Mouse (Mus musculus): Measurements from ENCODE around the gene Sbno1. TPM values are rescaled to one million over a fixed set of nuclear protein-coding genes. Genes with fewer than 3 reads are reported as not detected.
"Not testable (repeated sequence)": the region's sequence is repeated elsewhere in the genome, so short reads cannot be mapped to it uniquely, and the experiment has no call there.

Sbno1 gene
- total RNA-seq, 2 experiments from 2014 or later: 65.5 to 147 TPM

DNA sequence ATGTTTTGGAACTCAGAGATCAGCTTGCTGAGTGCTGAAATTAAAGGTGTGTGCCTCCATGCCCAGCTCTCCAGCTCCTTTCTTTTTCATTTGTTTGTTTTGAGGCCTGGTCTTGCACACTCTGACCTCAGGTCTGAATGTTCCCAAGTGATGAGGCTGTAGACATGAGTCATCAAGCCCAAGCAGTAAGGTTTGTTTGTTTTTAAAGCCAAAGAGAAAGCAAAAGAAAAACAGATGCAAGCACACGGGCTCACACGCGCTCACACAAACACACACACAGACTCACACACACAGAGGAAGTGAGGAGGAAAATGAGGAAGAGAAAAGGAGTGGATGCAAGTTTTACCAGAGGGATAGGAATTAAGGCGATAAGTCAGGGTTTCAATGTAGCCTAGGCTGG, 48.7 kb downstream of the Sbno1 start:
- peak; percentile 40; the same call in 1 of the 2 replicates for ATAC-seq (ENCODE audit: poor library complexity, severe bottlenecking)

DNA sequence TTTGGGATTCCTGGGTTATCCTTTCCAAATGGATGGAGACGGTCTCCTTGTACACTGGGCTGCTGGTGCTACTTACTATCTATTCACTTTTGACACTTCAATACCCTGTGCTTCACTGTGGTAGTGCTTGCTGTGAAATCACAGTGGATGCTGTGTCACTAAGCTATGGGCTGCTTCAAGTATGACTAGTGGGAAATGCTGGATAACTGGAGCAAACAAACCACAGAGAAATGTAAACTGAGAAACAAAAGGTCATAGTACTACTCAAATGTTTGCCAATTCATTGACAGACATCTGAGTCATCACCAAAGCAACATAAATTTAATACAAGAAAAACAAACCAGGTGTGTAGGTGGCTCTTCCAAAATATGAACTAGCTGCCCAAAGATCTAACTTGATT, 49.4 kb downstream of the Sbno1 start:
- ATAC-seq (ENCODE audit: poor library complexity, severe bottlenecking): no peak

- ATAC-seq (ENCODE audit: poor library complexity, severe bottlenecking): no peak
Observed at GRCm38 (mm10) chr5:124374298-124374697, 51.5 kb downstream of the Sbno1 start.

- ATAC-seq (ENCODE audit: poor library complexity, severe bottlenecking): no peak
Observed at GRCm38 (mm10) chr5:124366721-124367120, 59.1 kb downstream of the Sbno1 start.

- no peak for ATAC-seq (ENCODE audit: poor library complexity, severe bottlenecking)
Observed at GRCm38 (mm10) chr5:124365754-124366153, 60.0 kb downstream of the Sbno1 start.

DNA sequence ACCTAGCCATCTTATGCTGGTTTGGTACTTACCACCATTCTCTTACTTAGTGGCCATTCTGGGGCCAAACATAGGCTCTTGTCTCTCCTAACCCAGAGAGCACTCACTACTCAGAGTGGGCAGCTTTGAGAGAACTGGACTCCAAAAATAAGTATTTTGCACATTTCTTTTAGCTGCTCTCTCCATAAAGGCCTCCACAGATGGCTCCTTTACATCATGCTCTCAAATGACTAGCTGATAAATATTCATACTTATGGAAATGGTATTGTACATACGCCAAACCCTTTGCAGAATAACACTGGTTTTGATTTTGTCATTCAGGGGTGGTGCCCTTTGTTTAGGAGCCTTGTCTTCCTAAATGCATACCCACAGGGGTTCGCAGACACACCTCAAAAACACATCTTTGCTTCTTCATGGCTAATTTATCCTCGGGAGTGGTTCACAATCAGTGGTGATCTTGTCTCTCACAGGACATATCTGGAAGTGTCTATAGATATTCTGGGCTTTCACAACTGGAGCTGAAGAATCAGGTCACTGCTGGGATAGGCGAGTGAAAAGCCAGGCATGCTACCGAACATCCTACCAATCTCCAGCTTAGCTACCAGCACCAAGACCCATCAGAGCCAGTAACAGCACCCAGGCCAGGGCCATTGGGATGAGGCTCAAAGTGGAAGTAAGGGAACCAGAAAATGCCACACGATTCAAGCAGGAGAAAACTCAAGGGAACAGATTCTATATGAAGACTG, 61.5 kb downstream of the Sbno1 start:
- no peak for ATAC-seq (ENCODE audit: poor library complexity, severe bottlenecking)

- ATAC-seq (ENCODE audit: poor library complexity, severe bottlenecking): not testable (repeated sequence)
Observed at GRCm38 (mm10) chr5:124362982-124363381, 62.8 kb downstream of the Sbno1 start, which contains the start of gene Cdk2ap1. TSS of gene Cdk2ap1 (minus strand) at chr5:124363082.

DNA sequence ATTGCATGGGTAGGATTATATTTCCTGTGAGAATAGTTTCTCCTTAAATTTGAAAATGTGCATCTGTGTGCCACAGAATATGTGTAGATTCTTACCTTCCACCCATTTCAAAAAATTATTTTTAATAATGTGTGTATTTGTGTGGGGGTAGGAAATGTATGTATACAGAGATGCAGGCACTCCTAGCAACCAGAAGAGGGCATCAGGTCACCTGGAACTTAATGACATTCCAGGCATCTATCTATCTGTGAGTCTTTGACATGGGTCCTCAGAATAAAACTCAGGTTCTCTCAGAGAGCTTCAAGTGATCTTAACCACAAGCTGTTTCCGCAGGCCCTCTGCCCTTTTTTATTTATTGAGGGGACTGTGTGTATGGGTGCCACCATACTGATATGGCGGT, 66.2 kb downstream of the Sbno1 start:
- peak; percentile 67 for ATAC-seq (ENCODE audit: poor library complexity, severe bottlenecking)

DNA sequence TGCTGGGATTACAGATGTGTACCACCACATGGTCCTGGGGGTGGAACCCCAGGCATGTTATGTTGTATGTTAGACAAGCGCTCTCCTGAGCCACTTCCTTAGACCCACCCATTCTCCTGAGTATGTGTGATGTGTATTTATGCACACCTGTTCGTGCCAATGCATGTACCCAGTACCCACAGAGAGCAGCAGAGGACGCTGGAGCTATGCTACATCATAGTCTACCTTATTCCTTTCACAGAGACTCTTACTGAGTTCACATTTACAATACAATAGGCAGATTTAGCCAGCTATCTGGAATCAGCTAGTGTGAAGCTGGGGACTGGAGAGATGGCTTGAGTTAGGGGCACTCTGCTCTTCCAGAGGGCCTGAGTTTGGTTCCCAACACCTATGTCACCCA, 69.1 kb downstream of the Sbno1 start:
- no peak for ATAC-seq (ENCODE audit: poor library complexity, severe bottlenecking)

DNA sequence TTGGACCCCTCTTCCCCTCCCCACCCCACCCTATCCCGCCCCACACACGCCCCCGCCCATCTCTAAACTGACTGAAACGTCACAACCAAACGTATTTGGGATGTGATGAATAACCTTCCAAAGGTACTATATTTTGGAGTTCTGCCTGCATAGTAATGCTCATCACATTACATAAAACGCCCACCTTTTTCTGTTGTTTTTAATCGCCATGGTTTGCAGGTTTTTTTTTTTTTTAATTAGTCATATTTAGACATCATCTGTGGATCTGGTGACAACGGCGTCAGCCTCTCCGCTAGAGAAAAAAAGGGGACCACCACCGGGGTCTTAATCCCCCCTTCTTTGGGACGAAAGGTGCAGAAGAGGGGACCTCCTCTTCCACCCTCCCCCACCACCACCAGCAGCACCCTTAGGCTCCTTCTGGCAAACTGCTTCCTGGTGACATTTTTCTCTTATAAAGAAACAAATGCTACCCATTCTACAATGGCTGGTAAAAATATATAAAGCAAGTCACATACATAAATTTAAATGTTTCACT, 70.3 kb downstream of the Sbno1 start:
- ATAC-seq (ENCODE audit: poor library complexity, severe bottlenecking): no peak

- peak; percentile 47 for ATAC-seq (ENCODE audit: poor library complexity, severe bottlenecking)
Observed at GRCm38 (mm10) chr5:124354574-124355424, 71.0 kb downstream of the Sbno1 start.

DNA sequence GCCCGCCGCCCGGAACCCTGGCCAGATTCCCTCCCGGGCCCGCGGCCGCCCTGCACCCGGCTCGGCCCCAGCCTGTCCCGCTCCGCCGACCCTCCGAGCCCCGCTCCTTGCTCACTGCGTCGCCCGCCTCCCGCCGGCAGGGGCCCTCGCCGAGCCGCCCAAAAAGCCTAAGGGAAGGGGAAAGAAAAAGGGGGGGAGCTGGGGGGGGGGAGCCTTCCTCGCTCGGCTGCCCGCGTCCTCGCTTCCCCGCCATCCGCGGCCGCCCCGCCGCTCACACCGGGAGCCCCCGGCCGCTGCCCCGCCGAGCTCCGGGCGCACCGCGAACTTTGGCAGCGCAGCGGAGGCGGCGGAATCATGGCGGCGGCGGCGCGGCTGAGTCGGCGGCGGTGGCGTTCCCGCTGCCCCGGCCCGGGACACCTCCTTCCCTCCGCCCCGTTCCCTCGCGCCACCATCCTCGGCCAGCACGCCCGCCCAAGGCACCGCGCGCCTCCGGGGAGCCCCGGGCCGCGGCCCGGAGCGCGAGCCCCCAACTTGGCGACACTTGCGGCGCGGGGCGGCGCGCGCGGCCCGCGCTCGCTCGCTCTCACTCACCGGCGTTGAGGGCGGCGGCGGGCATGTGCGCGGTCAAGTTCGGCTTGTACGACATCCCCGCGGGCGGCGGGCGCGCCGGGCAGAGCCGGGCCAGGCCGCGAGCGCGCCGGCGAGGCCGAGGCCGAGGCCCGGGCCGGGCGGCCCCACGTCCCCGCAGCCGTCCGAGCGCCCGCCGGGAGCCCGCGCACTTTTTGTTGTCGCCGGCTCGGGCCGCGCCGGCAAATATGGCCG, 71.9 kb downstream of the Sbno1 start:
- peak; percentile 53 for ATAC-seq (ENCODE audit: poor library complexity, severe bottlenecking)

GRCm38 (mm10) chr5:124353011-124353725, 72.6 kb downstream of the Sbno1 start:
- no peak for ATAC-seq (ENCODE audit: poor library complexity, severe bottlenecking)

- ATAC-seq (ENCODE audit: poor library complexity, severe bottlenecking): peak; percentile 30
Observed at GRCm38 (mm10) chr5:124352141-124352920, 73.5 kb downstream of the Sbno1 start.

- no peak for ATAC-seq (ENCODE audit: poor library complexity, severe bottlenecking)
Observed at GRCm38 (mm10) chr5:124351604-124352003, 74.2 kb downstream of the Sbno1 start.

- ATAC-seq (ENCODE audit: poor library complexity, severe bottlenecking): peak; percentile 65
Observed at GRCm38 (mm10) chr5:124351111-124351560, 74.7 kb downstream of the Sbno1 start.

- no peak for ATAC-seq (ENCODE audit: poor library complexity, severe bottlenecking)
Observed at GRCm38 (mm10) chr5:124350350-124350749, 75.5 kb downstream of the Sbno1 start.

DNA sequence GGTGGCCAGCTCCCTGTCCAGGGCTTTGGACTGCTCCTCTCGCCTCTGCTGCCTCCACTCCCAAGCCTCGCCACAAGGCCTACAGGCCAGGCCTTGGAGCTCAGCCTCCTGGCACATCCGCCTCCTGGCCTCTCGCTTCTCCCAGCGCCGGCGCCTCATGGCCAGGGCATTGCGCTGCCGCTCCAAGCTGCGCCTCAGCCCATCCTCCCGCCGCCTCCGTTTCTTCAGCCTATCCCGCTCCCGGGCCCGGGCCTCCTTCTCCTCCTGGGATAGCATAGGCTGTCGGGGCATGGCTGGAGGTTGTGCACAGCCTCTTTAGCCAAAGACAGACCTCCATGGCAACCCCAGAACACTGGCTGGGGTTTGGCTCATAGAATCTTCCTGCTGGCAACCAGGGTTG, 76.6 kb downstream of the Sbno1 start:
- ATAC-seq (ENCODE audit: poor library complexity, severe bottlenecking): no peak

GRCm38 (mm10) chr5:124342897-124343296, 82.9 kb downstream of the Sbno1 start:
- no peak for ATAC-seq (ENCODE audit: poor library complexity, severe bottlenecking)
